Mouse (Mus musculus) MEL (cell line): ENCODE data around the gene Gm17545. TPM values are rescaled to one million over a fixed set of nuclear protein-coding genes. Genes with fewer than 3 reads are reported as not detected.

Experiments
- DNase-seq: peaks from one replicate; pipeline ENCODE4 v3.0.0; 2011; ENCODE audit warnings: low read depth, low spot score
- H3K27ac ChIP-seq: 2 replicates; pipeline ENCODE4 v1.5.1; 2012; ENCODE audit warnings: low read depth, mild to moderate bottlenecking, control low read depth, low read length, moderate library complexity; ENCODE audit not compliant: control insufficient read depth
- H3K27me3 ChIP-seq, 2 experiments: fragments of 150-350 bp in 1 of 2; sonication (generic) in 1 of 2; 2 replicates each; pipeline ENCODE4 v1.6.1; 2012; ENCODE audit warnings: low read length in 2 of 2, mild to moderate bottlenecking in 2 of 2, improper control_type of control experiment in 1 of 2, moderate library complexity in 1 of 2; ENCODE audit not compliant: insufficient read depth in 2 of 2, control insufficient read depth in 1 of 2
- H3K36me3 ChIP-seq, 2 experiments: 2 replicates each; pipeline ENCODE4 v1.6.1; 2012 to 2014; ENCODE audit warnings: low read length in 2 of 2, improper control_type of control experiment in 1 of 2, inconsistent platforms in 1 of 2, mild to moderate bottlenecking in 1 of 2; ENCODE audit not compliant: insufficient read depth in 2 of 2, control insufficient read depth in 1 of 2
- H3K4me1 ChIP-seq, 2 experiments: fragments of 150-350 bp in 1 of 2; sonication (generic) in 1 of 2; 2 replicates each; pipeline ENCODE4 v1.6.1; 2012; ENCODE audit warnings: low read length in 2 of 2, improper control_type of control experiment in 1 of 2, mild to moderate bottlenecking in 1 of 2; ENCODE audit not compliant: insufficient read depth in 2 of 2, control insufficient read depth in 1 of 2
- H3K4me3 ChIP-seq, 2 experiments: fragments of 150-350 bp in 1 of 2; sonication (generic) in 1 of 2; 2 replicates each; pipeline ENCODE4 v1.5.1; 2012; ENCODE audit warnings: low read depth in 2 of 2, low read length in 2 of 2, mild to moderate bottlenecking in 2 of 2, moderate library complexity in 2 of 2, control low read depth in 1 of 2, improper control_type of control experiment in 1 of 2; ENCODE audit not compliant: control insufficient read depth in 1 of 2, insufficient read depth in 1 of 2
- H3K79me2 ChIP-seq: 2 replicates; pipeline ENCODE4 v1.6.1; 2012; ENCODE audit warnings: mild to moderate bottlenecking, low read length, moderate library complexity; ENCODE audit not compliant: control insufficient read depth, poor library complexity, insufficient read depth
- H3K9ac ChIP-seq: 2 replicates; pipeline ENCODE4 v1.6.1; 2012; ENCODE audit warnings: low read depth, mild to moderate bottlenecking, control low read depth, low read length, moderate library complexity; ENCODE audit not compliant: control insufficient read depth, poor library complexity, severe bottlenecking
- H3K9me3 ChIP-seq: fragments of 150-350 bp; sonication (generic); replicated peaks from 2 replicates; pipeline ENCODE4 v1.6.1; 2012; ENCODE audit warnings: mild to moderate bottlenecking, low read length, improper control_type of control experiment, moderate library complexity; ENCODE audit not compliant: insufficient read depth
- CHD1 ChIP-seq: IDR thresholded peaks from 2 replicates; pipeline ENCODE4 v1.6.1; 2012; ENCODE audit warnings: low read depth, mild to moderate bottlenecking, inconsistent platforms, low read length, improper control_type of control experiment
- EP300 ChIP-seq, 2 experiments: IDR thresholded peaks; 2 replicates each; pipeline ENCODE4 v1.6.1; 2011; ENCODE audit warnings: improper control_type of control experiment in 2 of 2, low read length in 2 of 2, low read depth in 1 of 2, mild to moderate bottlenecking in 1 of 2
- ETS1 ChIP-seq: IDR thresholded peaks from 2 replicates; pipeline ENCODE4 v1.6.1; 2012; ENCODE audit warnings: low read depth, mild to moderate bottlenecking, inconsistent platforms, low read length, improper control_type of control experiment, moderate library complexity
- GATA1 ChIP-seq: IDR thresholded peaks from 2 replicates; pipeline ENCODE4 v1.6.1; 2011; ENCODE audit warnings: low read depth, low read length, improper control_type of control experiment
- MEF2A ChIP-seq: IDR thresholded peaks from 2 replicates; pipeline ENCODE4 v1.6.1; 2014; ENCODE audit warnings: low read depth, mild to moderate bottlenecking, inconsistent platforms, low read length, improper control_type of control experiment; ENCODE audit not compliant: poor library complexity, insufficient replicate concordance, severe bottlenecking; ENCODE audit errors: extremely low read depth
- MXI1 ChIP-seq: IDR thresholded peaks from 2 replicates; pipeline ENCODE4 v1.6.1; 2011; ENCODE audit warnings: mild to moderate bottlenecking, low read depth, low read length, improper control_type of control experiment
- NRF1 ChIP-seq: IDR thresholded peaks from 2 replicates; pipeline ENCODE4 v1.6.1; 2014; ENCODE audit warnings: low read depth, mild to moderate bottlenecking, inconsistent platforms, low read length, improper control_type of control experiment, moderate library complexity; ENCODE audit not compliant: poor library complexity, insufficient read depth, severe bottlenecking
- POLR2AphosphoS2 ChIP-seq: IDR thresholded peaks from 2 replicates; pipeline ENCODE4 v1.6.1; 2011; ENCODE audit warnings: low read length, improper control_type of control experiment
- RCOR1 ChIP-seq: IDR thresholded peaks from 2 replicates; pipeline ENCODE4 v1.6.1; 2012; ENCODE audit warnings: low read depth, mild to moderate bottlenecking, inconsistent platforms, low read length, improper control_type of control experiment
- TAL1 ChIP-seq: IDR thresholded peaks from 2 replicates; pipeline ENCODE4 v1.6.1; 2012; ENCODE audit warnings: mild to moderate bottlenecking, inconsistent platforms, low read length, moderate library complexity, mixed read lengths
- TCF12 ChIP-seq: IDR thresholded peaks from 2 replicates; pipeline ENCODE4 v1.6.1; 2014; ENCODE audit warnings: low read depth, mild to moderate bottlenecking, inconsistent platforms, low read length, improper control_type of control experiment, moderate library complexity
- UBTF ChIP-seq: IDR thresholded peaks from 2 replicates; pipeline ENCODE4 v1.6.1; 2012; ENCODE audit warnings: low read depth, mild to moderate bottlenecking, inconsistent platforms, low read length, improper control_type of control experiment, moderate library complexity, borderline replicate concordance; ENCODE audit not compliant: insufficient read depth
- ZNF384 ChIP-seq: IDR thresholded peaks from 2 replicates; pipeline ENCODE4 v1.6.1; 2012; ENCODE audit warnings: low read depth, mild to moderate bottlenecking, inconsistent platforms, low read length, improper control_type of control experiment
- polyA plus RNA-seq, 2 experiments: library from polyadenylated mRNA; stranded (reverse) in 1 of 2; unstranded in 1 of 2; fragments of >175 nt in 1 of 2; fragments of >200 nt in 1 of 2; gene quantifications; 2 replicates each; pipeline versions ENCODE4 v1.2.1 to v1.2.4; 2012; ENCODE audit warnings: low replicate concordance in 2 of 2, low read depth in 1 of 2; ENCODE audit not compliant: insufficient read length in 2 of 2, insufficient read depth in 1 of 2, missing spikeins in 1 of 2
- total RNA-seq: library from RNA; depleted of rRNA; stranded (reverse); fragments of 300-350 nt; gene quantifications from 2 replicates; pipeline ENCODE4 v1.2.3, GENCODE M21; 2012

Gm17545 gene
- total and polyA plus RNA-seq, 3 experiments: not detected

GRCm38 (mm10) chr9:22497021-22497767 lies 43.1 kb downstream of the Gm17545 start:
- Histone ChIP-seq H3K4me1 (peaks cover 8 to 11% of the 10 kb centered on the region in 2 experiments), H3K4me3 (no peak overlapping the region), H3K9me3 (no peaks in the 10 kb centered on the region), H3K36me3 (peaks cover 0 to 7% of the 10 kb centered on the region in 2 experiments; a peak in 2 of 4 replicates), H3K27ac (no peak overlapping the region), H3K79me2 (no peaks in the 10 kb centered on the region), H3K27me3 (no peaks in the 10 kb centered on the region), H3K9ac (no peak overlapping the region)
- TF ChIP-seq CHD1: no peak
- TF ChIP-seq EP300 (IDR thresholded peaks at IDR 0.05; ENCODE audit: low read depth in 1 of 2, low read length in 2 of 2): peak; percentile 46 to 81
- peak; percentile 93 for TF ChIP-seq GATA1
- no peak for TF ChIP-seq MEF2A
- TF ChIP-seq ZNF384: peak; percentile 98
- TF ChIP-seq ETS1: 0 out of 2 replicates have a peak, but pooled peaks have one; percentile 17
- DNase-seq: peak; percentile 61

GRCm38 (mm10) chr9:22502972-22503371 lies 48.9 kb downstream of the Gm17545 start:
- no peak overlapping the region for H3K4me3 ChIP-seq
- TF ChIP-seq TCF12: no peak
- TF ChIP-seq NRF1: no peak
- TF ChIP-seq MXI1: no peak
- TF ChIP-seq POLR2AphosphoS2: no peak
- TF ChIP-seq EP300 (IDR thresholded peaks at IDR 0.05; ENCODE audit: low read depth in 1 of 2, low read length in 2 of 2): no peak
- TF ChIP-seq RCOR1: no peak
- TF ChIP-seq UBTF: no peak
- no peak for TF ChIP-seq TAL1
- H3K9me3 ChIP-seq: no peaks in the 10 kb centered on the region
- H3K9ac ChIP-seq: no peak overlapping the region
- H3K4me1 ChIP-seq: 0 out of 4 replicates have a peak, but pooled peaks cover 0 to 1% of the 10 kb centered on the region in 2 experiments
- H3K79me2 ChIP-seq: no peaks in the 10 kb centered on the region
- peaks cover 0 to 1% of the 10 kb centered on the region in 2 experiments; a peak in 2 of 4 replicates for H3K36me3 ChIP-seq
- H3K27me3 ChIP-seq: no peaks in the 10 kb centered on the region
- no peak overlapping the region for H3K27ac ChIP-seq
- no peak for DNase-seq
